Mouse (Mus musculus): ENCODE results near the gene Trim30b. TPM values are rescaled to one million over a fixed set of nuclear protein-coding genes. Genes with fewer than 3 reads are reported as not detected.
"Not testable (repeated sequence)": the region's sequence is repeated elsewhere in the genome, so short reads cannot be mapped to it uniquely, and the experiment has no call there.

Trim30b gene
- polyA plus RNA-seq, 1 experiment, result not detected

DNA sequence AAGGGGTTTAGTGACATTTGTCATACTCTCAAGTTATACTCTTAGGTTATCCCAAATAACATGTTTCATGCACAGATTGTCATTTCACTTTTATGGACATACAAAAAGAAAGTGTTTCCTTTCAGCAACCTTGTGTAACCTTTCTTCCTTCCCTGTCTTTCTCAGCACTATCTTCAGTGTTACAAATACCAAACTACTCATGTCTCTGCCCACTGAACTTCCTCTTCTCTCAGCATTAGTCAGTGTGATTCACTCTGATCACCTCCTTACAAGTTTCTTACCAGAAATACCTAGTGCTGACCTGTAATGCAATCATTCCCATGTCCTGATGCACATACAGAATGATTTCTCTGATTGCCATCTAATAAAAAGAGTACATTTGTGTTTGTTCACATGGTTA, 3.3 kb downstream of the Trim30b start:
- no peak overlapping the region for H3K4me3 ChIP-seq
- no peaks in the 10 kb centered on the region for H3K79me2 ChIP-seq (ENCODE audit: control insufficient read depth, insufficient read depth)
- H3K27me3 ChIP-seq (ENCODE audit: control insufficient read depth, insufficient read depth, insufficient read length), result no peaks in the 10 kb centered on the region
- no peaks in the 10 kb centered on the region for H3K36me3 ChIP-seq (ENCODE audit: control insufficient read depth, insufficient read depth)
- no peak overlapping the region for H3ac ChIP-seq (ENCODE audit: control insufficient read depth, insufficient read length)
- TF ChIP-seq POLR2A (IDR thresholded peaks at IDR 0.05; ENCODE audit: insufficient read length, low read depth), result no peak
- TF ChIP-seq SRF (IDR thresholded peaks at IDR 0.05; ENCODE audit: control insufficient read depth, insufficient read length, low read depth), result no peak
- no peak for TF ChIP-seq E2F4 (IDR thresholded peaks at IDR 0.05; ENCODE audit: insufficient read depth)
- no peak for TF ChIP-seq USF1 (IDR thresholded peaks at IDR 0.05; ENCODE audit: low read depth)
- no peak for TF ChIP-seq REST (IDR thresholded peaks at IDR 0.05; ENCODE audit: insufficient read depth, insufficient read length)
- no peak for TF ChIP-seq TCF12 (IDR thresholded peaks at IDR 0.05; ENCODE audit: insufficient read depth, poor library complexity, severe bottlenecking)
- no peak overlapping the region for H3K4me2 ChIP-seq (ENCODE audit: low read depth)

DNA sequence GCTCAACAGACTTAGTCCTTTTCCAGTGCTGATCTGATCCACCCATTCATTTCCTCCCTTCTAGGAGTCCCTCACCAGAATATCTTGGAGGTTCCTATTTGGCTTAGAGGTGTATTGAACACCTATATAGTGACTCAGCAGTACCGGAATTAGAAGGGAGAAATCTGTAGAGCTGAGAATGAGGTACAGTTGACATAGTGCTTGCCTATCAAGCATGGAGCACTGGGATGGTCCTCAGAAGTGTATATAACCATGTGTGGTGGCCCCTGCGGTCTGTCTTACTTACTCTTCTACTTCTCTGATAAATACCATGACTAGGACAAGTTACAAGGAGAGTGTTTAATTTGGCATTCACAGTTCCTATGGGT, 16.1 kb downstream of the Trim30b start:
- Histone ChIP-seq H3K4me3 (peak overlapping the region; percentile 16), H3K79me2 (ENCODE audit: control insufficient read depth, insufficient read depth) (no peaks in the 10 kb centered on the region), H3ac (ENCODE audit: control insufficient read depth, insufficient read length) (no peak overlapping the region), H3K27me3 (ENCODE audit: control insufficient read depth, insufficient read depth, insufficient read length) (no peaks in the 10 kb centered on the region), H3K4me2 (ENCODE audit: low read depth) (peak overlapping the region; percentile 55), H3K36me3 (ENCODE audit: control insufficient read depth, insufficient read depth) (no peaks in the 10 kb centered on the region)
- TF ChIP-seq MAX (IDR thresholded peaks at IDR 0.05; ENCODE audit: low read depth), result no peak
- TF ChIP-seq MYOD1 (IDR thresholded peaks at IDR 0.05; ENCODE audit: control insufficient read depth in 1 of 3, insufficient read length in 2 of 3, low read depth in 2 of 3), result no peak
- no peak for TF ChIP-seq POLR2AphosphoS2 (IDR thresholded peaks at IDR 0.05; ENCODE audit: insufficient read length, low read depth)
- no peak for TF ChIP-seq SRF (IDR thresholded peaks at IDR 0.05; ENCODE audit: control insufficient read depth, insufficient read length, low read depth)
- TF ChIP-seq POLR2A (IDR thresholded peaks at IDR 0.05; ENCODE audit: insufficient read length, low read depth), result no peak
- TF ChIP-seq E2F4 (IDR thresholded peaks at IDR 0.05; ENCODE audit: insufficient read depth), result no peak
- TF ChIP-seq TCF12 (IDR thresholded peaks at IDR 0.05; ENCODE audit: insufficient read depth, poor library complexity, severe bottlenecking), result no peak
- TF ChIP-seq CEBPB (IDR thresholded peaks at IDR 0.05; ENCODE audit: insufficient read depth, poor library complexity, severe bottlenecking), result no peak
- TF ChIP-seq MYOG (IDR thresholded peaks at IDR 0.05; ENCODE audit: control insufficient read depth in 1 of 3, insufficient read depth in 1 of 3, insufficient read length in 2 of 3, low read depth in 2 of 3), result no peak
- no peak for TF ChIP-seq USF1 (IDR thresholded peaks at IDR 0.05; ENCODE audit: low read depth)
- no peak for TF ChIP-seq TCF3 (IDR thresholded peaks at IDR 0.05; ENCODE audit: insufficient read length, low read depth)
- TF ChIP-seq REST (IDR thresholded peaks at IDR 0.05; ENCODE audit: insufficient read depth, insufficient read length), result no peak

DNA sequence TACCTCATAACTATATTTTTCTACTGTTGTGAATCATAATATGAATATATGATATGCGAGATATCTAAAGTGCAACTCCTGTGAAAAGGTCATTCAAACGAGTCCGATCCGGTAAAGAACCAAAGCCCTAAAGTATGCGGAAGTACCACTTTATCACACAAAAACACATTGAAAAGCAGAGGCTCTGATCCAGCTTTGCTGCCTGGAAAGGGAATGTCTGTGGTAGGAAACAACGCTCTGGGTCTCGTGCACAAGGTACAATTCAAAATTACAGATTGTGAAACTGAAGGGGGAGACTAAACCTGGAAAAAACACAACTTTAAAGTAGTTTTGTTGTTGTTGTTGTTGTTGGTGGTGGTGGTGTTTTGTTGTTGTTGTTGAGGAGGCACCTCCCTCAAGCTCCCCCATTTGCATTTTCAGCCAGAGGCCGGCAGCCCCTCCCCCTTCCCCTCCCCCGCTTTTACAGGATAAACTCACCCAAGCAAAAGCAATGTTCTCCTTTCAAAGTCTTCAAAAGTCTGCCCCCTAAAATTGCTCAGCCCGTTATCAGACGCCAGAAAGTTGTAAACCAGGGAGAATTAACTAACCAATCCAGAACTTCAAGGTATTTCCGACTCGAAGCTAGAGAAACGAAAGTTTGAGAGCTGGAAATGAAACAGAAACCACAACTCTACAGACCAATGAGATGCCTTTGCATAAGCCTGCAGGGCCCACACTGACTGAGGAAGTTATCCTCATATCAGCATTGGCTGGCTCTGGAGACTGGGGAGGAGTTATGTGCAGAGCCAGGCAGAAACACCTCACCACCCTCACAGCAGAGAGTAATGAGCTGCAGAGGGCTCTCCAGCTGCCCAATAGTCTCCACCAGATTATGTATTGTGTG, 16.7 kb downstream of the Trim30b start, which contains the start of gene Trim12c:
Trim12c (minus strand) TSS at position 646 of the 883 bp plus-strand sequence.
- H3K4me2 ChIP-seq (ENCODE audit: low read depth), result peak within 1 kb of the TSS; percentile 87
- no peaks in the 10 kb centered on the region for H3K27me3 ChIP-seq (ENCODE audit: control insufficient read depth, insufficient read depth, insufficient read length)
- peak within 1 kb of the TSS; percentile 16 for H3K4me3 ChIP-seq
- H3ac ChIP-seq (ENCODE audit: control insufficient read depth, insufficient read length), result no peak within 1 kb of the TSS
- H3K79me2 ChIP-seq (ENCODE audit: control insufficient read depth, insufficient read depth), result no peaks in the 10 kb centered on the region
- no peak for TF ChIP-seq POLR2A (IDR thresholded peaks at IDR 0.05; ENCODE audit: insufficient read length, low read depth)
- H3K36me3 ChIP-seq (ENCODE audit: control insufficient read depth, insufficient read depth), result no peaks in the 10 kb centered on the region

- H3ac ChIP-seq (ENCODE audit: control insufficient read depth, insufficient read length); H3K4me2 ChIP-seq (ENCODE audit: low read depth); H3K27me3 ChIP-seq (ENCODE audit: control insufficient read depth, insufficient read depth, insufficient read length); H3K4me3 ChIP-seq; H3K79me2 ChIP-seq (ENCODE audit: control insufficient read depth, insufficient read depth); H3K36me3 ChIP-seq (ENCODE audit: control insufficient read depth, insufficient read depth): not testable (repeated sequence)
Observed at GRCm38 (mm10) chr7:104348043-104348442, 21.6 kb downstream of the Trim30b start.

- not testable (repeated sequence) for H3K36me3 ChIP-seq (ENCODE audit: control insufficient read depth, insufficient read depth); H3ac ChIP-seq (ENCODE audit: control insufficient read depth, insufficient read length); H3K79me2 ChIP-seq (ENCODE audit: control insufficient read depth, insufficient read depth); H3K27me3 ChIP-seq (ENCODE audit: control insufficient read depth, insufficient read depth, insufficient read length); H3K4me3 ChIP-seq; H3K4me2 ChIP-seq (ENCODE audit: low read depth)
Observed at GRCm38 (mm10) chr7:104340744-104341143, 28.9 kb downstream of the Trim30b start.

DNA sequence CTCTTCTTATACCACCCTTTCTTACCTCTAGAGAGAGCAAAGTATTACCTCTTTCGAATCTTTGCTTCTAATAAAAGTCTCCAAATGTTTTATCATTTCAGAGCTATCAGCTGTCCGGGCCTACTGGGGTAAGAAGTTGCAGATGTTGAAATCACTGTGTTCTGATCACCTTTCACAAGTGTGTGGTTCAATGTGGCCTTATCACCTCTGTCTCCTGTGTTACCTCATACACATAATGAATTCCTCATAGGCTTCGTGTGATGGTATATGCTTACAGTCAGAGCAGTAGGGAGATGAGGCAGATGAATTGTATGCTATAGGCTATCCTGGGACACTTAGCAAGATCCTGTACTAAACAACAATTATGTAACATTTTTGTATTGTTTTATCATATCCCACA, 34.1 kb downstream of the Trim30b start:
- not testable (repeated sequence) for H3K4me3 ChIP-seq

GRCm38 (mm10) chr7:104329171-104329570, 40.5 kb downstream of the Trim30b start, which contains the start of gene Trim34b:
TSS of gene Trim34b (plus strand) at chr7:104329471.
- H3K36me3 ChIP-seq (ENCODE audit: control insufficient read depth, insufficient read depth); H3K79me2 ChIP-seq (ENCODE audit: control insufficient read depth, insufficient read depth); H3K4me3 ChIP-seq; H3K4me2 ChIP-seq (ENCODE audit: low read depth); H3K27me3 ChIP-seq (ENCODE audit: control insufficient read depth, insufficient read depth, insufficient read length); H3ac ChIP-seq (ENCODE audit: control insufficient read depth, insufficient read length): not testable (repeated sequence)

More for the DNA sequence above, 34.1 kb downstream of the Trim30b start:
- H3K79me2 ChIP-seq (ENCODE audit: control insufficient read depth, insufficient read depth); H3K4me2 ChIP-seq (ENCODE audit: low read depth); H3K27me3 ChIP-seq (ENCODE audit: control insufficient read depth, insufficient read depth, insufficient read length); H3ac ChIP-seq (ENCODE audit: control insufficient read depth, insufficient read length); H3K36me3 ChIP-seq (ENCODE audit: control insufficient read depth, insufficient read depth): not testable (repeated sequence)
